Mouse (Mus musculus) intestine, embryonic 14.5 days (tissue): ENCODE results near the gene Krtap9-1. TPM values are rescaled to one million over a fixed set of nuclear protein-coding genes. Genes with fewer than 3 reads are reported as not detected.
"Not testable (repeated sequence)": the region's sequence is repeated elsewhere in the genome, so short reads cannot be mapped to it uniquely, and the experiment has no call there.

ENCODE experiments used
- ATAC-seq: fragments of 200-750 bp; cut with Nextera tagmentation; replicated peaks from 2 replicates; pipeline ENCODE4 v1.8.0; 2017; ENCODE audit warnings: low read depth, moderate number of reproducible peaks, moderate TSS enrichment, moderate library complexity; ENCODE audit not compliant: low FRiP score, low TSS enrichment
- DNase-seq: peaks from one replicate; pipeline ENCODE4 v3.0.0-alpha.2; 2018; ENCODE audit warnings: low spot score
- H3K27ac ChIP-seq: fragments of 300-500 bp; sonication (generic); 2 replicates; pipeline ENCODE4 v1.5.1; 2014; ENCODE audit warnings: low read depth, mild to moderate bottlenecking, control low read depth
- H3K27me3 ChIP-seq: fragments of 300-500 bp; sonication (generic); replicated peaks from 2 replicates; pipeline ENCODE4 v1.6.1; 2014; ENCODE audit warnings: low read length, control low read depth; ENCODE audit not compliant: control insufficient read depth, insufficient read depth
- H3K36me3 ChIP-seq: fragments of 300-500 bp; sonication (generic); 2 replicates; pipeline ENCODE4 v1.6.1; 2014; ENCODE audit warnings: low read length, control low read depth; ENCODE audit not compliant: control insufficient read depth, insufficient read depth
- H3K4me1 ChIP-seq: fragments of 300-500 bp; sonication (generic); replicated peaks from 2 replicates; pipeline ENCODE4 v1.6.1; 2014; ENCODE audit warnings: low read length, control low read depth, mixed read lengths; ENCODE audit not compliant: control insufficient read depth, insufficient read depth
- H3K4me2 ChIP-seq: fragments of 300-500 bp; sonication (generic); 2 replicates; pipeline ENCODE4 v1.6.1; 2014; ENCODE audit warnings: low read length
- H3K4me3 ChIP-seq: fragments of 300-500 bp; sonication (generic); 2 replicates; pipeline ENCODE4 v1.5.1; 2014; ENCODE audit warnings: low read depth, low read length, control low read depth, mixed read lengths
- H3K9ac ChIP-seq: fragments of 300-500 bp; sonication (generic); 2 replicates; pipeline ENCODE4 v1.6.1; 2014; ENCODE audit warnings: mild to moderate bottlenecking, low read length
- H3K9me3 ChIP-seq: fragments of 300-500 bp; sonication (generic); 2 replicates; pipeline ENCODE4 v1.6.1; 2016; ENCODE audit warnings: low read length, control low read depth; ENCODE audit not compliant: control insufficient read depth
- WGBS: fragments of 180-500 bp; shearing (Covaris S2); extraction: QIAGEN DNeasy Blood & Tissue Kit; methylation state at CpG from one replicate; pipeline ENCODE4 v1.1.7; 2014; 5-methylcytosine and 5-hydroxymethylcytosine counted together
- polyA plus RNA-seq: library from polyadenylated mRNA; unstranded; fragments of >200 nt; fragmentation: Nextera tagmentation; extraction: Ambion mirVana; gene quantifications from 2 replicates; pipeline ENCODE4 v1.2.1, GENCODE M21; 2014

The Krtap9-1 gene
- polyA plus RNA-seq, result not detected in 2 replicates

DNA sequence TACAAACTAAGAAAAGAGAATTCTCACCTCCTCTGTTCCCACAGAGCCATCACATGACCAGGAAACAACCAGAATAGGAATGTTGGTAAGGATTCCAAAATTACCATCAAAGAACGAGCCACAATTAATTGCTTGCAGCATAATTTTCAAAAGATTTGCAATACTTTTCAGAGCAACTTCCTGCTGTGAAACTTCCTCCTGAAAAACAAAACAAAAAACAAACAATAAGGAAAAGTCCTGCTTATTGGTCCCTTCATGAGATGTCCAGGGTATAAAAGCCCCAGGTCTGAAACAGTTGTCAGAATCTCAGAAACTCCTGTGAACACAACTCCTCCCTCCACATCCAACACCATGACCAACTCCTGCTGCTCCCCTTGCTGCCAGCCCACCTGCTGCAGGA, at the start of gene Krtap9-1:
Gene Krtap9-1, plus strand, starts transcription at position 301 of the 400 bp plus-strand sequence.
- DNase-seq, H3K27ac ChIP-seq, H3K4me3 ChIP-seq, H3K9me3 ChIP-seq, H3K4me2 ChIP-seq, H3K36me3 ChIP-seq, H3K9ac ChIP-seq, ATAC-seq, H3K27me3 ChIP-seq, H3K4me1 ChIP-seq: not testable (repeated sequence)
- 86% methylated on average over 1 of the region's 1 CpGs for WGBS

DNA sequence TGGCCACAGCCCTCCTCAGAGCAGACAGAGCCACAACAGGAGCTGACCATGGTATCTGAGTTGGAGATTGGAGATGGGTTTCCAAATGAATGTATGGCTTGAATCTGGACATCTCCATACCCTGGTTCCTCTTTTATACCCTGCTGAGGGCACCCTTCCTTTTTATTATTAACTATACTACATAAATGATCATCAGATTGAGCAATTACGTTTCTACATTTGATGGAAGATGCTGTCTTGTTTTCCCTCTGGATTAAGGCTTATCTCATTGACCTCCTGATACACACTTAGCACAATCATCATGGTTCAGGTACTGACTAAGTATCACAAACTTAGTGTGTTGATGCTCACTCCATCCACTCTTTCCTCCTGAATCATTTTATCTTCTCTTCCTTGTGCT, 35.2 kb upstream of the Krtap9-1 start, which contains the start of gene 2300003K06Rik:
Gene 2300003K06Rik, minus strand, starts transcription at position 101 of the 400 bp plus-strand sequence.
- Histone ChIP-seq H3K36me3 (no peaks in the 10 kb centered on the region), H3K9me3 (no peaks in the 10 kb centered on the region), H3K4me3 (no peak within 1 kb of the TSS), H3K4me1 (no peaks in the 10 kb centered on the region), H3K27ac (no peak within 1 kb of the TSS), H3K4me2 (no peak within 1 kb of the TSS), H3K9ac (no peak within 1 kb of the TSS), H3K27me3 (no peaks in the 10 kb centered on the region)
- no peak for DNase-seq
- ATAC-seq, result no peak
- 68% methylated on average over 1 of the region's 1 CpGs for WGBS

GRCm38 (mm10) chr11:99842185-99842584, 31.0 kb upstream of the Krtap9-1 start:
- DNase-seq, result no peak
- Histone ChIP-seq H3K9me3 (no peaks in the 10 kb centered on the region), H3K4me3 (no peak overlapping the region), H3K4me1 (no peaks in the 10 kb centered on the region), H3K36me3 (no peaks in the 10 kb centered on the region), H3K27ac (no peak overlapping the region), H3K4me2 (no peak overlapping the region), H3K27me3 (no peaks in the 10 kb centered on the region), H3K9ac (no peak overlapping the region)
- WGBS, result 77% methylated on average over 1 of the region's 1 CpGs
- ATAC-seq, result no peak

DNA sequence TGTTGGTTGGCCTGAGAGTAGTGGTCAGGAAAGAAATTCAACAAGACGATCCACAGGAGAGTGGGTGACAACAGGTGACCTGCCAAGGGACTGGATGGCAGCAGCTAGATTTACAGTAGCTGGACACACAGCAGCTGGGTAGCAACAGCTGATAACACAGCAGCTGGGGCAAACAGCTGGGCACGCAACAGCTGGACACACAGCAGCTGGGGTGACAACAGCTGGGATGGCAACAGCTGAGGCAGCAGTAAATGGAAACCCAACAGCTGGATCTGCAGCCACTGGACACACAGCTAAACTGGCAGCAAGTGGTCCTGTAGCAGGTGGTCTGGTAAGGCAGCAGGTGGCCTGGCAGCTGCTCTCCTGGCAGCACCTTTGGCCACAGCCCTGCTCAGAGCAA, 26.4 kb upstream of the Krtap9-1 start:
- H3K4me2 ChIP-seq, result no peak overlapping the region
- WGBS, result 81% methylated on average over 2 of the region's 2 CpGs
- no peak overlapping the region for H3K27ac ChIP-seq
- no peaks in the 10 kb centered on the region for H3K9me3 ChIP-seq
- no peak overlapping the region for H3K9ac ChIP-seq
- ATAC-seq (no peak), DNase-seq (no peak)
- H3K4me3 ChIP-seq, result no peak overlapping the region
- H3K27me3 ChIP-seq, result no peaks in the 10 kb centered on the region
- no peaks in the 10 kb centered on the region for H3K4me1 ChIP-seq
- no peaks in the 10 kb centered on the region for H3K36me3 ChIP-seq

DNA sequence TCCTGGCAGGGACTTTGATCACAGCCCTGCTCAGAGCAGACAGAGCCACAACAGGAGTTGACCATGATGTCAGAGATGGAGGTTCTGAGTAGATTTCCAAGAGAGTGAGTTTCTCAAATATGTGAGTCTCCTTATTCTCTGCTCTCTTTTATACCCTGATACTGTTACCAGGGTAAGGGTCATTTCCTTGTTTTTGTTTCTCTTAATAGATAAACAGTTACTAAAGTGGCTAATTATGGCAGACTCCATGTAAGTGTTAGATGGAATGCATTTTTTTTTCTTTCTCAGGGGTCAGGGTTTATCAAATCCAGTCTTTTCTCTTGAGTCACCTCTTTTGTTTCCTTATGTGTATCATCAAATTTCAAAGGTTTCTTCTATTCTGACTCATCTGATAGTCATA, 21.7 kb upstream of the Krtap9-1 start, which contains the start of gene Krtap4-16:
Gene Krtap4-16, minus strand, starts transcription at position 101 of the 400 bp plus-strand sequence.
- Histone ChIP-seq H3K27ac (no peak within 1 kb of the TSS), H3K4me2 (no peak within 1 kb of the TSS), H3K9me3 (no peaks in the 10 kb centered on the region), H3K4me3 (no peak within 1 kb of the TSS), H3K27me3 (no peaks in the 10 kb centered on the region), H3K9ac (no peak within 1 kb of the TSS), H3K36me3 (no peaks in the 10 kb centered on the region), H3K4me1 (no peaks in the 10 kb centered on the region)
- DNase-seq, result no peak
- no peak for ATAC-seq

GRCm38 (mm10) chr11:99854121-99854520, 19.1 kb upstream of the Krtap9-1 start:
- ATAC-seq, result no peak
- Histone ChIP-seq H3K36me3 (no peaks in the 10 kb centered on the region), H3K9me3 (no peaks in the 10 kb centered on the region), H3K27me3 (no peaks in the 10 kb centered on the region), H3K4me1 (no peaks in the 10 kb centered on the region), H3K27ac (no peak overlapping the region), H3K9ac (no peak overlapping the region), H3K4me3 (no peak overlapping the region), H3K4me2 (no peak overlapping the region)
- DNase-seq, result no peak
- 59% methylated on average over 3 of the region's 3 CpGs for WGBS

GRCm38 (mm10) chr11:99857617-99858016, 15.6 kb upstream of the Krtap9-1 start, which contains the start of gene Gm11568:
TSS of gene Gm11568 (plus strand) at chr11:99857917.
- Histone ChIP-seq H3K4me1 (no peaks in the 10 kb centered on the region), H3K4me2 (no peak within 1 kb of the TSS), H3K27ac (no peak within 1 kb of the TSS), H3K27me3 (no peaks in the 10 kb centered on the region), H3K36me3 (no peaks in the 10 kb centered on the region), H3K4me3 (no peak within 1 kb of the TSS), H3K9me3 (no peaks in the 10 kb centered on the region), H3K9ac (no peak within 1 kb of the TSS)
- no peak for ATAC-seq
- 81% methylated on average over 2 of the region's 2 CpGs for WGBS
- no peak for DNase-seq

DNA sequence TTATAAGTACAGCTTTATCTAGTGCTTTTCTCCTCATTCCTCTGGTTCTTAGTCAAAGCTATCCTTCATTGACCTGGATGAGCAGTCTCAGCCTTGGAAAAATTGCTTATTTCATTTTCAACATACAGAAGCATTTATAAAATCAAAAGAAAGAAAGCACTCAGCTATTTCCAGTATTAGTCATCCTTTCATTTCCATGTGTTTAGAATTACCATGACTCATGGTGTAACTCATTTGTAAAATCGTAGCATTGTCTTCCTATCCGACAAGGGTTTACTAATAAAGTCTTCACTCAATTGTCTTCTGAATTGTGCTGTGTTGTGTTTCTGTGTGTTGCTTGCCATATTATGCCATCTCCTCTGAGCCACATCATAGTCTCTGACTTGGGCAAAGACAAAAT, 14.4 kb upstream of the Krtap9-1 start:
- no peak overlapping the region for H3K4me2 ChIP-seq
- no peak for ATAC-seq
- H3K9ac ChIP-seq, result no peak overlapping the region
- no peaks in the 10 kb centered on the region for H3K4me1 ChIP-seq
- 76% methylated on average over 2 of the region's 2 CpGs for WGBS
- H3K4me3 ChIP-seq, result no peak overlapping the region
- H3K36me3 ChIP-seq, result no peaks in the 10 kb centered on the region
- H3K9me3 ChIP-seq, result no peaks in the 10 kb centered on the region
- no peaks in the 10 kb centered on the region for H3K27me3 ChIP-seq
- H3K27ac ChIP-seq, result no peak overlapping the region
- DNase-seq, result no peak

GRCm38 (mm10) chr11:99864176-99864575, 9.0 kb upstream of the Krtap9-1 start, which contains the start of gene Gm11559:
TSS of gene Gm11559 (plus strand) at chr11:99864476.
- not testable (repeated sequence) for ATAC-seq, H3K27ac ChIP-seq, H3K4me1 ChIP-seq, H3K27me3 ChIP-seq, H3K4me2 ChIP-seq, H3K36me3 ChIP-seq, H3K9ac ChIP-seq, DNase-seq, H3K9me3 ChIP-seq, H3K4me3 ChIP-seq
- 63% methylated on average over 1 of the region's 1 CpGs for WGBS
